Mouse (Mus musculus): ENCODE data around the gene Lmf2.

DNA sequence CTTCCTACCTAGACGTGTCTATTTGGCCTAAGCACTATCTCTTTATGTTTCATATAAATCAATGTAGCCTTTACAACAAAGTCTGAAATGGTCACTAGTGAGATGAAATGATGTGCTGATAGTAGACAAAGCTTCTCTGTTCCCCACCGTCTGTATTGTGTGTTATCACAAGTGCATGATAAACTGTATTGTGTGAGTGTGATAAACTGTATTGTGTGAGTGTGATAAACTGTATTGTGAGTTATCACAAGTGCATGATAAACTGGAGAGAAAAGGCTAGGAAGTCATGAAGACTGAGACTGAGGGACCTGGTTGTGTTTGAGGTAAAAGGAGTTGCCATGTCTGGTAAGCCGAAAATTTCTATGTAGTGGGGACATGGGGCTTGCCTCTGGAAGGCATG is 3.3 kb upstream of the Lmf2 start:
- TF ChIP-seq POLR2A (IDR thresholded peaks at IDR 0.05; ENCODE audit: borderline replicate concordance, extremely low read depth, low read depth, low read length): no peak
- TF ChIP-seq CTCF (IDR thresholded peaks at IDR 0.05; ENCODE audit: insufficient read depth, low read length): no peak

Measured in lung, adult 2 months (tissue).